Mouse (Mus musculus): ENCODE measurements around the gene Wdfy3.
"Not testable (repeated sequence)": the region's sequence is repeated elsewhere in the genome, so short reads cannot be mapped to it uniquely, and the experiment has no call there.

The Wdfy3 gene

GRCm38 (mm10) chr5:102069767-102070413, at the start of gene Wdfy3:
TSS of gene Wdfy3 (minus strand) at chr5:102069921.
- DNase-seq (ENCODE audit: low spot score): peak; percentile 67

DNA sequence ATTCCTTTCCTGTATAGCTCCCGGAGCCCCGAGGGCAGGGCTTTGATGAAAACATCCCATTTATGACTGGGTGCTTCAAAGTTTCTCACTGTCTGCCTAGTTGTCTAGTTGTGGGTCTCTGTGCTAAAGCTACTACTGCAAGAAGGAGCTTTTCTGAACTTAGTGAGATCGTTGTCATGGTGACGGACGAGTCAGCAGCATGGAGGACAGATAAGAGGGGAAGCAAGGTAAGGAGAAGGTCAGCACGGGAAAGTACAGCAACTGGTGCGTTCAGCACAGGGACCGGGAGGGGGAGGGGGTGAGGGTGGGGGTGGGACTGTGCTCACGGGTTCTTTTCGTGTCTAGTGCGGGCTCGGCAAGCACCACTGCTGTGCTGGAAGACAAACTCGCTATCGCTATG, 43.3 kb upstream of the Wdfy3 start:
- no peak for DNase-seq (ENCODE audit: low spot score)

DNA sequence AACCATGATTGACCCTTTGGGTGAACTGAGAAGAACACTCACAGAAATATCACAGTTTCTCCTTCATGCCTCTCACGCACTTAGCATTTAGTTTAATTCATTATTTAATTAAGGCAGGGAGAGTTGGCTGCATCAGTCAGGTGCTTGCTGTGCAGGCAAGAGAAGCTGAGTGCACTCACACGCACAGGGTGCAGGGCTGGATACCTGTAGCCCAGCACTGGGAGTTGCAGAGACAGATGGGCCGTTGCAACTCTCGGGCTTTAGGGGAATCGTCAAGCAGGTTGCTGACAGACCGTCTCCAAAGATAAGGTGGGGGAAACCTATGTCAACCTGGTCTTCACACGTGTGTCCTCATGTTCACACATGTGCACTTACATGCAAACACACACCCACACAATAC, 42.3 kb upstream of the Wdfy3 start:
- DNase-seq (ENCODE audit: low spot score): no peak

GRCm38 (mm10) chr5:102110031-102110430, 40.3 kb upstream of the Wdfy3 start:
- no peak for DNase-seq (ENCODE audit: low spot score)

- DNase-seq (ENCODE audit: low spot score): no peak
Measured at GRCm38 (mm10) chr5:102105919-102106318, 36.2 kb upstream of the Wdfy3 start.

- not testable (repeated sequence) for DNase-seq (ENCODE audit: low spot score)
Measured at GRCm38 (mm10) chr5:102101815-102102214, 32.1 kb upstream of the Wdfy3 start.

DNA sequence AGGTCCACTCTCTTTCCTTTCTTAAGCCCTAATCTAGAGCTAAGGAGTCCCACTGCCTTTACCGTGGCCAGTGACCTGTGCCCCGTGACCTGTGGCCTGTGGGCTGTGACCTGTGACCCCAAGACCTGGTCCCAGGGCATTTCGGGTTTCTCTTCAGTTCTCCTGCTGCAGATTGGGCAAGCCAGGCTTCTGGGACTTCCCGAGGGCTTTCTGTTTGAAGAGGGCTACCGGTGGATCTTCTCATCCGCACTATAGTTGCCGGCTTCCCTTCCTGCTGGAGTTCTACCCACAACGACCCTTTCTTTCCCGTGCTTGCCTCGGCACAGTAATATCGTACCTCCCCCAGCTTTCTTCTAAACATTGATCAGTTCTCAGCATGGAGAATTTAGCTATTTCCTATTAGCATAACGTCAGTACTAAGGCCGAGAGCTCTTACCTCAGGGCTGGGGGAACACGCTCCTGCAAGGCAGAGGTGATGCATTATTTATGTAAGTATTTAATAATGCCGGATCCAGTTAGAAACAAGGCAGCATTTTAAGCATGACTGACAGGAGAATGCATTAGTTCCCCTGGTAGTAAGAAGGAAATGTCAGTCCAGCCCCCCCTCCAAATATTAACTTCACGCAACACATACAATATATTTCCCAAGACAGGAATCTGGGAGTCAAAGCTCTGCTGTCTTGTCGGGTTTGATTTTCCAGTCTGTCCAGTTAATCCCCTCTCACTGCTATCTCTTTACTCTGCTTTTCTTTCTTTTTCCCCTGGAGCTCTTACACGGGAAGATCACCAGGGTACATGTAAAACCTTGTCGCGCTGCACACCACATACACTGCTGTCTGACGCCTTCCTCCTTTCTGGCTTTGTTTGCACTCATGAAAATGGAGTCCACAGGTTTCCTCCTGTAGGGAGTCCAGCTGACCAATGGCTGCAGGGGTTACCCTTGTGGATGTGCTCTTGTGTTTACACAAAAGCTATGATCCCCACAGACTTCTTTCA, 30.8 kb upstream of the Wdfy3 start:
- no peak for DNase-seq (ENCODE audit: low spot score)

- no peak for DNase-seq (ENCODE audit: low spot score)
Measured at GRCm38 (mm10) chr5:102095576-102095975, 25.9 kb upstream of the Wdfy3 start.

GRCm38 (mm10) chr5:102090686-102091085, 21.0 kb upstream of the Wdfy3 start:
- DNase-seq (ENCODE audit: low spot score): no peak

- DNase-seq (ENCODE audit: low spot score): no peak
Measured at GRCm38 (mm10) chr5:102084737-102085705, 15.3 kb upstream of the Wdfy3 start.

- DNase-seq (ENCODE audit: low spot score): no peak
Measured at GRCm38 (mm10) chr5:102074086-102074485, 4.4 kb upstream of the Wdfy3 start.

GRCm38 (mm10) chr5:102072057-102072456, 2.3 kb upstream of the Wdfy3 start:
- DNase-seq (ENCODE audit: low spot score): no peak

DNA sequence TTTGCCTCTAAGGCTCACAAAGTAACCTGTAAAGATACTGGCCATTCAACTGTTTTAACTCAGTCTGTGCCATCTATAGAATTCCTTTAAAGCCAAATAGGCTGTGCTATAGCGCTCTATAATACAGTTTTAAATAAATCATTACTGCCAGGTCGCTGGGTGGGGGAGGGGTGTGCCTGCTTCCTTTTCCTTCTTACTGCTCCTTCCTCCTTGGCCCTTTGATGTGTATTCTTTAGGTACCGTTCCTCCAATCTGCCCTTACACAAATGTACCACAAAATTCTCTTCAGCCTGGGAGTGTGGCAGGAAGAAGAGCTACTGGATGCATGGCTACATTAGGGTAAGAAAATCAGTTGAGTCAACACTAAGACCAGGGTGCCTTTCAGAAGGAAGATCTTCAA, 1.5 kb upstream of the Wdfy3 start:
- no peak for DNase-seq (ENCODE audit: low spot score)

- DNase-seq (ENCODE audit: low spot score): no peak
Measured at GRCm38 (mm10) chr5:102070788-102071187, 1.1 kb upstream of the Wdfy3 start.

DNA sequence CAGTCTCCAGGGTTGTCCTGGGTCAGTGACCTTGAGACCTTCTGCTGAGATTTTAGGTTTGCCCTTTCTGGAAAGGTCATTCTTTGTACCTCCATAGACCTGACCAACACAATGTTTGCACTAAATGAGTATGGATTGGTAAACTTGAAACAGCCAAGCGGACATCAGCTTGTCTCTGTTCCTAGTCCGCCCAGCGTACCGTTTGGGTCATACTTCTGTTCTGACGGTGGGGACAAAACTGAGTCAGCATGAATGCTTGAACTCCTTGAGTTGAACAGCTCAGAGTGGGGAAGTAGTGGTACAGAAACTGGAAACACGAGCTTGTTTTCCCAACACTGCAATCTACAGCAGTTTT, 670 bp upstream of the Wdfy3 start:
- no peak for DNase-seq (ENCODE audit: low spot score)

DNA sequence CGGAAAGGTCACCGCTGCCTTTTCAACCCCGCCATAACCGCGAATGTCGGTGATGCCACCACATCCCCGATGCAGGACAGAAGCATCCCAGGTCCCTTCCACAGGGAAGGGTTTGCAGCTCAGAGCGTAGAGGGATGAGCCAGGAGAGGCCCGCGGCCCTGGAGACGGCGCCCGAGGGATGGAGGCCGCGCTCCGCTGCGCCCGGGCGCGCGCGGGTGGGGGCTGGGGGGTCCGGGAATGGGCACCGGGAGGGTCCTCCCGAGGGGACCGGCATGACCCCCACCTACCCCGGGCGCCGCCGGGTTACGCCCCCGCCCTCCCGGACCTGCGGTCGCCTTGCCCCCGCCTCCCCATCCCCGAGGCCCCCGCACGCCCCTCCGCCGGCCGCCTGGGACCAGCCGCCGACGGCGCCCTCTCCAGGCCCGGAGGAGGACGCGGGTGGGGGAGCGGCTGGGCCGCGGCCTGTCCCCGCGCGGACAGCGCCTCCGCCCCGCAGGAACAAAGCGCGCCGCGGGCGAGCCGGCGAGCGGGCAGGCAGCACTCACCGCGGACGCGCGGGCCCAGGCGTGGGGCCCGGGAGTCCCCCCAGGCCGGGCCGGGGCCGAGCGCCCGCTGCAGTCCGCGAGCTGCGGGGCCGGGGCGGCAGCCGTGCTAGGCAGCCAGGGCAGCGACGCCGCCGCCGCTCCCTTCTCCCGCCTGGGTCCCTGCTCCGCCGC, 512 bp downstream of the Wdfy3 start:
- DNase-seq (ENCODE audit: low spot score): peak; percentile 21

GRCm38 (mm10) chr5:102066458-102066857, 3.3 kb downstream of the Wdfy3 start:
- no peak for DNase-seq (ENCODE audit: low spot score)

DNA sequence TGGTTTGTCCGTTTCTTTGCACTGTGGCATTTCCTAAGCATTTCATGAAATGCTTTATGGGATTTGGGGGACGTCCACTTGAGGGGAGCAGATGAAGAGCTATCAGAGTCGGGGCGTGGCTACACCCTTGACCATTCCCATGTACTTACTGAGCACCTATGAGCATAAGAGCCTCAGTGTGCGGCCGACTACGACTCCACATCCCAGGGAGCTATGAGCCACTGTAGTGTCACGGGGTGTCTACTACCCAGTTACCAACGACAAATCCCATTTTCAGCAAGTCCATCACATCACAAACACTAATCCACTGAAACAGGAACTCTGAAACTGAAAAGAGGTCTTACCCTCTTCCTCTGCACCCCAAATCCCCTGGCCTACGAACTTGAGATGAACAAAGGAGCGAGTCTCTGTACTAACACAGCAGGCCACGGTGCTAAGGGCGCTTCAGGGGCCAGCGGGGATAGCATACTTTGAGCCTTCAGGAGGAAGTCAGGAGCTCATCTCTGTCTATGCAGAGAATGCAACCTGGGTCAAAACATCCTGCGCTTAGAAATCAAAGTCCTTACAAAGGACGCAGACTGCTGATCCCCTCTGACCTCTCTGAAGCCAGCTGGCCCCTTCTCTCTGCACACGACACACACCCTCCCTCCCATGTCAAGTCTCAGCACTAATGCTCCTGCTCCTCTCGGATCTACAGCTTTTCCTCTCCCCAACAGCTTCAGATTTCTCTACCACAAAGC, 6.5 kb downstream of the Wdfy3 start:
- no peak for DNase-seq (ENCODE audit: low spot score)

DNA sequence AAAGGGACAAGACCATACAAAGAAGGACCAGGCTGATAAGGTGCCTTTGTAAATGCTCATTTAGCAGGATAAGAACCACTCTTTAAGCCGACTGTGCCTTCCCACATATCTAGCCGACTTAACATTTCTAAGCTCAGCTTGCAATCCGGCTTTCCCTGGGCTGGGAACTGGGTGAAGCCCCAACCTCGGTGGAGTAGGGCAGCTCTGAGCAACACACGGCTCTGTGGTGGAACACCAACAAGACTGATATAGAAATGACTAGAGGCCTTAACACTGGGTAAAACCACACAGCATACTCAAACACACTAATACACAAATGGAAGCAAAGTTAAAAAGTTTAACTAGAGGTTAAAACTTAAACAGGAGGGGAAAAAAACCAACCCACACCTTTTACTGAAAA, 7.9 kb downstream of the Wdfy3 start:
- no peak for DNase-seq (ENCODE audit: low spot score)

DNA sequence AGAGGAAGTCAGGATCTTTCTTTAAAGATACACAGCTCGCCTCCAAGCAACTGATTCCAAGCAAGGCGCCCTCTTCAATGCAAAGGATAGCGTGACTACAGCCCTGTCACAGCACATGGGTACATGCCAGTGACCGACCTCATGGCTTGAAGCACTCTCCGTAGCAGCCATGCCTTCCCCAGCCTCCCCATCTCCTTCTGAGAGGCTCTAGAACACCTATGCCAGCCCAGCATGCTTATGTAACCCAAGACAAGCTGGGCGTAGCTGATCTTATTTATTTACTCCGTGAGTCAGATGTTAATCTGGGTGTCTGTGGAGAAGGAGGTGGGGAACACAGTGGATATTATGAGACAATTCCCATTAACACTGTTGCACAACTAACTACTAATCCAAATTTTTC, 13.8 kb downstream of the Wdfy3 start:
- DNase-seq (ENCODE audit: low spot score): no peak

- DNase-seq (ENCODE audit: low spot score): no peak
Measured at GRCm38 (mm10) chr5:102055130-102055641, 14.5 kb downstream of the Wdfy3 start.

Data from urinary bladder, postnatal 10 days (tissue).